Mouse (Mus musculus) liver, postnatal 0 days (tissue): ENCODE measurements at regions not wholly inside any gene's neighbourhood (a gene's known extent, or its start where the extent isn't known, plus 50 kb on each side); places are given as distances from the start of the nearest gene placed in this dataset.

Source experiments
- ATAC-seq: fragments of 200-750 bp; cut with Nextera tagmentation; 2 replicates; pipeline ENCODE4 v1.8.0; 2017; ENCODE audit warnings: mild to moderate bottlenecking, moderate library complexity
- DNase-seq: peaks from one replicate; pipeline ENCODE4 v3.0.0-alpha.2; 2016
- H3K27ac ChIP-seq: fragments of 300-500 bp; sonication (generic); 2 replicates; pipeline ENCODE4 v1.5.1; 2014; ENCODE audit warnings: antibody characterized with exemption, moderate library complexity, mild to moderate bottlenecking, low read depth
- H3K27me3 ChIP-seq: fragments of 300-500 bp; sonication (generic); 2 replicates; pipeline ENCODE4 v1.6.1; 2014; ENCODE audit warnings: low read length, control low read depth, mixed read lengths; ENCODE audit not compliant: insufficient read depth
- H3K36me3 ChIP-seq: fragments of 300-500 bp; sonication (generic); replicated peaks from 2 replicates; pipeline ENCODE4 v1.6.1; 2014; ENCODE audit warnings: mild to moderate bottlenecking, control low read depth, low read length, moderate library complexity, mixed read lengths; ENCODE audit not compliant: insufficient read depth
- H3K4me1 ChIP-seq: fragments of 300-500 bp; sonication (generic); 2 replicates; pipeline ENCODE4 v1.6.1; 2014; ENCODE audit warnings: antibody characterized with exemption, mild to moderate bottlenecking, control low read depth; ENCODE audit not compliant: insufficient read depth
- H3K4me2 ChIP-seq: fragments of 300-500 bp; sonication (generic); 2 replicates; pipeline ENCODE4 v1.6.1; 2014; ENCODE audit warnings: low read depth, mild to moderate bottlenecking, low read length, moderate library complexity, mixed read lengths
- H3K4me3 ChIP-seq: fragments of 300-500 bp; sonication (generic); 2 replicates; pipeline ENCODE4 v1.5.1; 2014; ENCODE audit warnings: low read depth, low read length
- H3K9ac ChIP-seq: fragments of 300-500 bp; sonication (generic); replicated peaks from 2 replicates; pipeline ENCODE4 v1.6.1; 2014; ENCODE audit warnings: mild to moderate bottlenecking, moderate library complexity
- H3K9me3 ChIP-seq: fragments of 300-500 bp; sonication (generic); 2 replicates; pipeline ENCODE4 v1.6.1; 2016; ENCODE audit warnings: mild to moderate bottlenecking, control low read depth, low read length, mixed read lengths
- CTCF ChIP-seq: sonication (generic); IDR thresholded peaks from 2 replicates; pipeline ENCODE4 v1.5.1; 2016; ENCODE audit warnings: antibody characterized with exemption, low read depth
- EP300 ChIP-seq: IDR thresholded peaks from 2 replicates; pipeline ENCODE4 v1.6.1; 2016; ENCODE audit warnings: antibody characterized with exemption, low read depth, mild to moderate bottlenecking
- WGBS: fragments of 180-500 bp; shearing (Covaris S2); extraction: QIAGEN DNeasy Blood & Tissue Kit; methylation state at CpG from one replicate; pipeline ENCODE4 v1.1.7; 2014; ENCODE audit not compliant: insufficient replicate concordance; 5-methylcytosine and 5-hydroxymethylcytosine counted together

DNA sequence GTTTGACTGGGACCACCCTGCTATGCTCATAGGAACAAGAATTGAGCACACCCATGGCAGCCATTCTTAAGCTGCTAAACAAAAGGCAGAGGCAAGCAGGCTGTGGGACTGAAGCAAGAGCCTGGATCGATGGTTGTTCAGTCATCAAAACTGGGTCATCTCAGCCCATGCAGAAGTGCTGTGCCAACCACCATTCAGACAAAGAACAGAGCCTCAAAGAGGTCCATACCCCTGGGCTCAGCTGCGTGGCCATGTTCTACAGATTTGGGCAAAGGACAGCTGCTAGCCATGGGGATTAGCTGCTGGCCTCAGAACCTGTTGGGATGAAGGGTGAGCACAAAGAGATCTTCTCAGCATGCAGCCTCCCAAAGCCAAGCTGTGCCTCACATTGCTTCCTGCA lies 116.8 kb upstream of the Nsun2 start:
- Histone ChIP-seq H3K9ac (no peak overlapping the region), H3K4me3 (no peak overlapping the region), H3K27ac (no peak overlapping the region), H3K4me2 (no peak overlapping the region), H3K9me3 (no peaks in the 10 kb centered on the region), H3K36me3 (no peaks in the 10 kb centered on the region), H3K4me1 (no peaks in the 10 kb centered on the region), H3K27me3 (no peaks in the 10 kb centered on the region)
- 62% methylated on average over 2 of the region's 2 CpGs for WGBS
- TF ChIP-seq CTCF = no peak
- no peak for TF ChIP-seq EP300
- no peak for ATAC-seq
- no peak for DNase-seq

- ATAC-seq (no peak), DNase-seq (no peak)
- no peak overlapping the region for H3K4me2 ChIP-seq
- H3K4me3 ChIP-seq = no peak overlapping the region
- no peaks in the 10 kb centered on the region for H3K36me3 ChIP-seq
- no peaks in the 10 kb centered on the region for H3K27me3 ChIP-seq
- H3K27ac ChIP-seq = no peak overlapping the region
- 76% methylated on average over 14 of the region's 14 CpGs for WGBS
- H3K9ac ChIP-seq = no peak overlapping the region
- TF ChIP-seq EP300 = no peak
- no peak for TF ChIP-seq CTCF
- no peaks in the 10 kb centered on the region for H3K9me3 ChIP-seq
- H3K4me1 ChIP-seq = no peaks in the 10 kb centered on the region
Observed at GRCm38 (mm10) chr13:69417855-69418478, 115.6 kb upstream of the Nsun2 start.

GRCm38 (mm10) chr13:69420166-69420565 lies 113.4 kb upstream of the Nsun2 start:
- WGBS = 79% methylated on average over 8 of the region's 8 CpGs
- ATAC-seq (no peak), DNase-seq (no peak)
- H3K9me3 ChIP-seq = no peaks in the 10 kb centered on the region
- no peaks in the 10 kb centered on the region for H3K27me3 ChIP-seq
- no peaks in the 10 kb centered on the region for H3K36me3 ChIP-seq
- no peak overlapping the region for H3K9ac ChIP-seq
- H3K4me1 ChIP-seq = no peaks in the 10 kb centered on the region
- H3K4me3 ChIP-seq = no peak overlapping the region
- H3K4me2 ChIP-seq = no peak overlapping the region
- TF ChIP-seq EP300 (no peak), CTCF (no peak)
- H3K27ac ChIP-seq = no peak overlapping the region

DNA sequence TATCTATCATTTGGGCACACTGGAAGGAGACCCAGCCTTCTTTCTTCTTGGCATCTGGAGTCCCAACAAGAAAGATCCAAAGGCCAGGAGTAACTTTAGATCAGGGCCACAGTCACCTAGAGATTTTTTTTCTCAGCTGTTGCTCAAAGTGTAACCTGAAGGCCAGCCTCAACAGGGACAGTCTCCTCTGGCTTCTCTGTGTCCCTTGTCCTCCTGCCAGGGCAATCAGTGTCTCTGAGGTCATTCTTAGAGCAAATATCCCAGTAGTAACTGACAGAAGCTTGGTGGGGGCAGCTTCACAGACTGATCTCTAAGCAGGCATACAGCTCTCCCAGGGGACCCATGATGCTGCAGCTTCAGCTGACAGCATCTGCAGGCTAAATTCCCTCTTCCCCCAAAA lies 111.6 kb upstream of the Nsun2 start:
- Histone ChIP-seq H3K4me1 (no peaks in the 10 kb centered on the region), H3K4me2 (no peak overlapping the region), H3K27me3 (no peaks in the 10 kb centered on the region), H3K9me3 (no peaks in the 10 kb centered on the region), H3K36me3 (no peaks in the 10 kb centered on the region), H3K9ac (no peak overlapping the region), H3K27ac (no peak overlapping the region), H3K4me3 (no peak overlapping the region)
- ATAC-seq (no peak), DNase-seq (no peak)
- TF ChIP-seq CTCF (no peak), EP300 (no peak)

DNA sequence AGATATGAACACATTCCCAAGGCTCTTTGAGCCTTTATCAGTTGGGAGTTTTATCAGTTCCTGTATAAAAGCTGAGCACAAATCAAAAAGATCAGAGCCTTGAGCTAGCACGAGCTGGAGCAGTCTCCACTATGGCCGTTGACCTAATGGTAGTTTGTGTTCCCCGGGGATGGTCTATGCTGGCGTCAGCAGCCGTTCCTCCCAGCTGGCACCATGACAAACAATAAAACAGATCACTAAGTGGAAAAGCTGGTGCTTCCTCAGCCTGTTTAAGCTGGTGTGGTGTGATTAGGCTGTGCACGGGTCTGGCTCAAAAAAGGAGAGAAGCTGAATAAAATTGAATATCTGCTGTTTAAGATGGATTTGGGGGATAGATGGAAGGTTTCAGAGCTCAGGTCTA lies 107.4 kb upstream of the Nsun2 start:
- Histone ChIP-seq H3K4me2 (no peak overlapping the region), H3K27ac (no peak overlapping the region), H3K27me3 (no peaks in the 10 kb centered on the region), H3K4me1 (no peaks in the 10 kb centered on the region), H3K9ac (no peak overlapping the region), H3K4me3 (no peak overlapping the region), H3K9me3 (no peaks in the 10 kb centered on the region), H3K36me3 (no peaks in the 10 kb centered on the region)
- DNase-seq = no peak
- 64% methylated on average over 6 of the region's 6 CpGs for WGBS
- TF ChIP-seq CTCF = no peak
- no peak for TF ChIP-seq EP300
- no peak for ATAC-seq

DNA sequence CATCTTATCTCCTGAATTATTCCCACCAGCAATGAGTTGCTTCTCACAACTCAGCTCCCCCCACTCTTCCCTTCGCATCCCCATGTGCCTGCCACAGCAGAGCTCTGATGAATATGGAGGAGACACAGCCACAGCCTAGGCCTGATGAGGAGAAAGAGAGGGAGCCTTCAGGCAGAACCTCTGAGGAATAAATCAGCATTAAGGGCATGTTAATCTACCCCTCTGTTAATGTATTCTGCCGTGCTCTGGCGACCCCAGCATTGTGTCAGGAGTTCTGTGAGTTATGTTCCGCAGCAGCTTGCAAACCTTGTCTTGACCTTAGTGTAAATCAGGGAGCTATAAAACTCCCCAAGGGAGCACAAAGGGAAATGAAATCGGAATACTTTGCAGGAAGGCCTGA lies 104.0 kb upstream of the Nsun2 start:
- no peak overlapping the region for H3K4me3 ChIP-seq
- TF ChIP-seq CTCF (no peak), EP300 (no peak)
- no peak overlapping the region for H3K9ac ChIP-seq
- H3K9me3 ChIP-seq = no peaks in the 10 kb centered on the region
- no peak overlapping the region for H3K4me2 ChIP-seq
- no peaks in the 10 kb centered on the region for H3K36me3 ChIP-seq
- whole genome bisulfite sequencing = 59% methylated on average over 5 of the region's 5 CpGs
- H3K4me1 ChIP-seq = no peaks in the 10 kb centered on the region
- H3K27ac ChIP-seq = no peak overlapping the region
- no peak for DNase-seq
- no peaks in the 10 kb centered on the region for H3K27me3 ChIP-seq
- ATAC-seq = no peak

DNA sequence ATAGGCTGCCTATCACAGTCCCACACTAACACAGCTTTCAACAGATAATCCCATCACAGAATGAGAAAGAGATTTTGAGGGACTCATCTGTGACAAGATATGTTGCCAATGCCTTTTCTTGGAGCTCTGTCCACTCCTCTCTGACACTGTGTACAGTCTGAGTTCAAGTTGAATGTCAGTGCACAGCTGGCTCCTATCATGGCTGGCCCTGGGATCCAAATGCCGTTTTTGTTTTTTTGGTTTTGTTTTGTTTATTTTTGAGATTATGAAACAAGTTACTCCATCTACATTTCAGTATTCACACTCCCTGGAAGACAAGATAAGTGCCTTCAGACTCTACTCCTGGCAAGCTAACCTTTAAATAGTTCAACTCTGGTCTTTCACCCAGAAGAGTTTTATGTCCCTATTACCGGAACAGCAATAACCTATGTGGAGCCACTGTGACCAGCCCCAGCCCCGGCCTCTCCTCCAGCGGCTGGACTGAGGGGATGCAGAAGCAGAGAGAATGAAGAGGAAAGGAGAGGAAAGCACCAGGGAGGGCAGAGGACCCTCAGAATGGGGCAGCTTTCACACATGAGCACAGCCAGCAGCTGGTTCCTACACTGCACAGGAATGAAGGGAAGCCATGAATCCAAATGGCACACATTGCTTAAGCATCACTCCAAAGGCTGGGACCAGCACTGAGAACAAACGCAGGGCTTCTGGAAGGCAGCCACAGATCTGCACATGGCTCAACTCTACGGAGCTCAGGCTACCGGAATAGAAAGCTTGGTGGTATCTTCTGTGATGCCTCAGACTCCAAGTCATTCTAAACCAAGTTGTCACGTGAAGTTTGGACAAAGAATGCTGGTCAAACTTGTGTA lies 99.9 kb upstream of the Nsun2 start:
- Histone ChIP-seq H3K4me1 (no peaks in the 10 kb centered on the region), H3K4me2 (no peak overlapping the region), H3K27ac (no peak overlapping the region), H3K4me3 (no peak overlapping the region), H3K27me3 (no peaks in the 10 kb centered on the region), H3K9ac (no peak overlapping the region), H3K9me3 (no peaks in the 10 kb centered on the region), H3K36me3 (no peaks in the 10 kb centered on the region)
- WGBS = 62% methylated on average over 8 of the region's 8 CpGs
- no peak for DNase-seq
- TF ChIP-seq CTCF (no peak), EP300 (no peak)
- no peak for ATAC-seq
